In the genomic region with DNA sequence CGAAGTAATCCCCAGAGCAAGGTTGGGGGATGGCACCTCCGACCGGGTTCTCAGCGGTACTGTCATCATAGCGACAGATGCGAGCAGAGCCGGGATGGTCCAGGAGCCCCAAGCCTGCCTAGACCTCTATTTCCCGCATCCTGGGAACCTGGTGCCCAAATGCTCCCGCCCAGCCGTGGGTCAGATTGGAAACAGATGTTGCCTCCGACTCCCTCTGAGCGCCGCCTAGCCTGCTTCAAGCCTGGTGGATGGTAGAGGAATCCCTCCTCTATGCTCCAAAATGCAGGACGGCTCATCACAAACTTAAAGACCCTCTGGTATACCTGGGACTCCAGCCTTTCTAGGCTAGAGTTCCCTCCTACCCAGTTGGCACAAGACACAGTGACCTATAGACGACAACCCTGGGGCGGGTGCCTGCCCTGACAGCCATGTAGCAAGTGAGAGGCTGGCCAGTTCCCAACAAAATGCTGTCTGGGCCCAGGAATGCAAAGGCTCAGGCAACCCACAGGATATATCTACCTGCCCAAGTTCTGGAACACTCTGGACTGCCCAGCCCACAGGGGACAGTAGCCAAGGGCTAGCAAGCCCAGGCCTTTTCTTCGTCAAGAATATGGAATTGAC, we compare ENCODE assay signal across 8 mouse cellular contexts. TPM values are rescaled to one million over a fixed set of nuclear protein-coding genes. Genes with fewer than 3 reads are reported as not detected.
DNase-seq lines count a peak whose midpoint lies in the region; ATAC-seq and TF ChIP-seq lines count a peak whose summit lies in the region.

No protein-coding gene starts in this region.

- peaks cover 37% of the 10 kb centered on the region for H3K4me1 ChIP-seq in cerebellum, adult 2 months (ENCODE audit: control insufficient read depth, insufficient read depth, low read length)
- peaks cover 55% of the 10 kb centered on the region for H3K4me1 ChIP-seq in lung, embryonic 15.5 days
- peaks cover 37% of the 10 kb centered on the region for H3K4me1 ChIP-seq in intestine, embryonic 15.5 days (replicated peaks)
- H3K4me1 ChIP-seq in neural tube, embryonic 14.5 days (ENCODE audit: control insufficient read depth, insufficient read depth, low read length) = peaks cover 47% of the 10 kb centered on the region

- peak overlapping the region; percentile 10; the same call in 1 of the 2 replicates for H3K9ac ChIP-seq in lung, embryonic 15.5 days
- peak overlapping the region; percentile 46 for H3K9ac ChIP-seq in intestine, embryonic 15.5 days
- peak overlapping the region; percentile 42 for H3K9ac ChIP-seq in neural tube, embryonic 14.5 days (replicated peaks; ENCODE audit: low read depth, low read length)

- no peaks in the 10 kb centered on the region for H3K9me3 ChIP-seq in lung, embryonic 15.5 days
- no peaks in the 10 kb centered on the region for H3K9me3 ChIP-seq in intestine, embryonic 15.5 days
- no peaks in the 10 kb centered on the region for H3K9me3 ChIP-seq in neural tube, embryonic 14.5 days (ENCODE audit: control insufficient read depth, low read length)

- H3K27ac ChIP-seq in cerebellum, adult 2 months (ENCODE audit: insufficient read depth, low read length) = no peak overlapping the region
- peak overlapping the region; percentile 97 for H3K27ac ChIP-seq in lung, embryonic 15.5 days
- peak overlapping the region; percentile 93 for H3K27ac ChIP-seq in intestine, embryonic 15.5 days
- H3K27ac ChIP-seq in neural tube, embryonic 14.5 days (ENCODE audit: low read depth, low read length) = peak overlapping the region; percentile 82

- no peaks in the 10 kb centered on the region for H3K36me3 ChIP-seq in lung, embryonic 15.5 days
- 0 out of 2 replicates have a peak, but pooled peaks cover 4% of the 10 kb centered on the region for H3K36me3 ChIP-seq in intestine, embryonic 15.5 days
- peaks cover 3% of the 10 kb centered on the region; the same call in 1 of the 2 replicates for H3K36me3 ChIP-seq in neural tube, embryonic 14.5 days (ENCODE audit: control insufficient read depth, insufficient read depth, low read length)

- peak overlapping the region; percentile 93 for H3K4me2 ChIP-seq in lung, embryonic 15.5 days
- H3K4me2 ChIP-seq in intestine, embryonic 15.5 days (replicated peaks) = peak overlapping the region; percentile 94
- peak overlapping the region; percentile 55 for H3K4me2 ChIP-seq in neural tube, embryonic 14.5 days (ENCODE audit: low read depth, low read length)

- H3K4me3 ChIP-seq in cerebellum, adult 2 months (replicated peaks; ENCODE audit: insufficient read depth, low read depth, low read length) = peak overlapping the region; percentile 79
- peak overlapping the region; percentile 70 for H3K4me3 ChIP-seq in lung, embryonic 15.5 days
- H3K4me3 ChIP-seq in intestine, embryonic 15.5 days (replicated peaks) = peak overlapping the region; percentile 62
- peak overlapping the region; percentile 50 for H3K4me3 ChIP-seq in neural tube, embryonic 14.5 days (ENCODE audit: low read depth, low read length)

- no peak for TF ChIP-seq CTCF in cerebellum, adult 2 months (IDR thresholded peaks at IDR 0.05; ENCODE audit: borderline replicate concordance, insufficient read depth, low read depth, low read length)

- ATAC-seq in lung, embryonic 15.5 days (ENCODE audit: borderline replicate concordance, extremely low read depth, low FRiP score, low TSS enrichment) = no peak
- no peak for ATAC-seq in intestine, embryonic 15.5 days
- ATAC-seq in neural tube, embryonic 14.5 days (ENCODE audit: low read depth) = no peak; the same call in 1 of the 2 replicates

- no peaks in the 10 kb centered on the region for H3K27me3 ChIP-seq in cerebellum, adult 2 months (ENCODE audit: control insufficient read depth, insufficient read depth, low read length)
- H3K27me3 ChIP-seq in lung, embryonic 15.5 days = no peaks in the 10 kb centered on the region
- no peaks in the 10 kb centered on the region for H3K27me3 ChIP-seq in intestine, embryonic 15.5 days (replicated peaks)
- H3K27me3 ChIP-seq in neural tube, embryonic 14.5 days (ENCODE audit: control insufficient read depth, insufficient read depth, low read length) = no peaks in the 10 kb centered on the region

- TF ChIP-seq POLR2A in cerebellum, adult 2 months (IDR thresholded peaks at IDR 0.05; ENCODE audit: borderline replicate concordance, insufficient read depth, low read length) = no peak

- no peak for DNase-seq in cerebellum, adult 2 months
- DNase-seq in cerebellum, adult 8-10 months = no peak
- DNase-seq in lung, postnatal 36 days = no peak
- DNase-seq in layer of hippocampus, adult 9-10 months (ENCODE audit: low spot score) = no peak
- DNase-seq in adrenal gland, postnatal 25 days = no peak

- 6% methylated on average over 17 of the region's 17 CpGs for WGBS in cerebellum, adult 2 months
- 2% methylated on average over 17 of the region's 17 CpGs for WGBS in lung, embryonic 15.5 days
- WGBS in intestine, embryonic 15.5 days = 5% methylated on average over 17 of the region's 17 CpGs
- WGBS in neural tube, embryonic 14.5 days = 5% methylated on average over 17 of the region's 17 CpGs

RNA-seq across cellular contexts. Expression of gene Ptprs, which starts 13.3 kb away (rescaled TPM):
- 478 and 518 TPM in 2 replicates for polyA plus RNA-seq in cerebellum, adult 2 months (2012; rRNA removed)
- 73.4 and 77.9 TPM in 2 replicates for polyA plus RNA-seq in lung, embryonic 15.5 days (2015; fragmentation: Nextera tagmentation; extraction: Ambion mirVana)
- 56.3 and 56.8 TPM in 2 replicates for polyA plus RNA-seq in intestine, embryonic 15.5 days (2015; fragmentation: Nextera tagmentation; extraction: Ambion mirVana)
- 255 and 266 TPM in 2 replicates for polyA plus RNA-seq in neural tube, embryonic 14.5 days (2014; fragmentation: Nextera tagmentation; extraction: Ambion mirVana)
- 165 and 222 TPM in 2 replicates for total RNA-seq in adrenal gland, postnatal 25 days (2021)

RNA-seq across cellular contexts. Expression of gene Znrf4, which starts 49.3 kb away (rescaled TPM):
- not detected in 2 replicates for polyA plus RNA-seq in cerebellum, adult 2 months (2012; rRNA removed)
- not detected in 2 replicates for polyA plus RNA-seq in lung, embryonic 15.5 days (2015; fragmentation: Nextera tagmentation; extraction: Ambion mirVana)
- not detected in 2 replicates for polyA plus RNA-seq in intestine, embryonic 15.5 days (2015; fragmentation: Nextera tagmentation; extraction: Ambion mirVana)
- not detected in 2 replicates for polyA plus RNA-seq in neural tube, embryonic 14.5 days (2014; fragmentation: Nextera tagmentation; extraction: Ambion mirVana)
- not detected in 2 replicates for total RNA-seq in adrenal gland, postnatal 25 days (2021)
